ENCODE assay signal across 8 mouse cellular contexts in genomic region chr2:168954835-168955716, GRCm38 (mm10). TPM values are rescaled to one million over a fixed set of nuclear protein-coding genes. Genes with fewer than 3 reads are reported as not detected.
A peak's percentile ranks its signal among the peaks of the same experiment; 100 is the strongest.
DNase-seq lines count a peak whose midpoint lies in the region; ATAC-seq and TF ChIP-seq lines count a peak whose summit lies in the region.

Zfp64 (minus strand) TSS chr2:168955587.

- TF ChIP-seq CTCF in cortical plate, adult 2 months (IDR thresholded peaks at IDR 0.05; ENCODE audit: extremely low read depth, insufficient read depth, low read length) = peak; percentile 41; the same call in 1 of the 2 replicates

- peak within 1 kb of the TSS; percentile 88 for H3K4me3 ChIP-seq in cortical plate, adult 2 months (ENCODE audit: insufficient read depth, low read length)

- no peaks in the 10 kb centered on the region; the same call in 1 of the 2 replicates for H3K4me1 ChIP-seq in cortical plate, adult 2 months (ENCODE audit: control insufficient read depth, insufficient read depth, low read length)

- peak; percentile 75 for DNase-seq in gastrocnemius, postnatal 10 days
- DNase-seq in induced T-regulatory cell, adult 2 months (ENCODE audit: low read depth) = peak; percentile 94
- peak; percentile 64 to 85 for DNase-seq in left cerebral cortex, adult 9 months (ENCODE audit: low spot score in 2 of 2)
- peak; percentile 84 for DNase-seq in right cerebral cortex, postnatal 14 days
- DNase-seq in urinary bladder, postnatal 36 days (ENCODE audit: low spot score in 2 of 2) = peak; percentile 80 to 86

- peak; percentile 51; the same call in 1 of the 2 replicates for TF ChIP-seq POLR2A in cortical plate, adult 2 months (IDR thresholded peaks at IDR 0.05; ENCODE audit: extremely low read depth, insufficient read depth, low read length)

- peak; percentile 97 for ATAC-seq in activated CD4-positive, CD25-positive, alpha-beta regulatory T cell, adult 4 months
- peak; percentile 90 for ATAC-seq in megakaryocyte progenitor cell, adult 5-6 weeks (replicated peaks; ENCODE audit: poor library complexity)

- H3K27ac ChIP-seq in cortical plate, adult 2 months (ENCODE audit: insufficient read depth, low read length) = peak within 1 kb of the TSS; percentile 89

RNA-seq across cellular contexts. Expression of gene Zfp64, which starts in this region (rescaled TPM):
- polyA plus RNA-seq in activated CD4-positive, CD25-positive, alpha-beta regulatory T cell, adult 4 months (2017; shearing (Covaris generic)) = 10 to 100 TPM; 21.8 to 28.2 TPM
- polyA plus RNA-seq in cortical plate, adult 2 months (2012; rRNA removed) = 18.9 TPM in 2 replicates
- 10 to 100 TPM in 1 of 2 experiments, 1 to 10 TPM in 1; 9.0 to 10.8 TPM for total RNA-seq in gastrocnemius, postnatal 10 days (2021)
- total RNA-seq in megakaryocyte progenitor cell, adult 5-6 weeks (2015) = 14.7 and 19.0 TPM in 2 replicates
- 32.4 and 33.5 TPM in 2 replicates for total RNA-seq in megakaryocyte progenitor cell, adult 5-6 weeks (2017)

Comparison
In these comparisons a context has a peak if more than half of its experiments do, and no peak if none do; other contexts are left out.
1. Peak in every context shown above with its lines: DNase-seq, ATAC-seq, H3K4me3 ChIP-seq and H3K27ac ChIP-seq.